ENCODE assay signal across 8 mouse cellular contexts in the genomic region with DNA sequence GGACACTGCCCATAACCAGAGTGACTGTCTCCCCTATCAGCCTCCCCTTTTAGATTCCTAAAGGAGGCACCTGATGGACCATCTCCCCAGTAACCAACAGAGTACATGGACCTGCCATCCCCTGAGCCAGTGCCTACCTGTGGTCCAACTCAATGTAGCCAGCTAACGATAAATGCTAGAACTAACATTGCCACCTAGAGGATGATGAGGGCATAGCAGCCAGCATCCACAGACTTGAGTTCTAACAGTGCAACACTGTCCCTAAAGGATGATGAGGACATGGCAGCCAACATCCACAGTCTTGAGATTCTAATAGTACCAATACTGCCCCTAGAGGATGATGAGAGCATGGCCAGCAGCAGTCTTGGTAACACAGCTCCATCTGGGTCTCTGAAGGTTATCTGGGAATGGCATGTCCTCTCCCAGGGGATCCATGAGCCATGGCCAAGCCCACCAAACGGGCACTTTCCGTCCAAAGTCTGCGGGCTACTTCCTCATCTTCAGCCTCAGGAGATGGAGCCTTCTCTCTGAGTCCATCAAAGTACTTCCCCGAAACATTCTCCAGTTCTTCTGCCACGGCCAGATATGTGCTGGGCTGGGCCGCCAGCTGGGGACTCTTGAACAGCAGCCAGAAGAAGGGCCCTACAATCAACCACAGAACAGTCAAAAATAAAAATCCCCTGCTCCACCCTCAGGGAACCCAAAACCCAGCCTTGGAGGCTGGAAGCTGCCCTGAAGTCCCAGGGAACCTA. TPM values are rescaled to one million over a fixed set of nuclear protein-coding genes. Genes with fewer than 3 reads are reported as not detected.
DNase-seq lines count a peak whose midpoint lies in the region; ATAC-seq lines count a peak whose summit lies in the region.

No protein-coding gene starts in this region.

- 79% methylated on average over 7 of the region's 7 CpGs for WGBS in hindbrain, embryonic 10.5 days
- 68% methylated on average over 7 of the region's 7 CpGs for WGBS in lung, embryonic 15.5 days

- no peak overlapping the region for H3K4me2 ChIP-seq in lung, embryonic 15.5 days

- no peak overlapping the region for H3K9ac ChIP-seq in lung, embryonic 15.5 days

- ATAC-seq in lung, embryonic 15.5 days (ENCODE audit: borderline replicate concordance, extremely low read depth, low FRiP score, low TSS enrichment): peak; percentile 84

- H3K36me3 ChIP-seq in hindbrain, embryonic 10.5 days: peaks cover 85% of the 10 kb centered on the region
- H3K36me3 ChIP-seq in lung, embryonic 15.5 days: peaks cover 59% of the 10 kb centered on the region

- no peaks in the 10 kb centered on the region for H3K27me3 ChIP-seq in hindbrain, embryonic 10.5 days (ENCODE audit: insufficient read depth, poor library complexity, severe bottlenecking)
- H3K27me3 ChIP-seq in lung, embryonic 15.5 days: no peaks in the 10 kb centered on the region

- H3K4me1 ChIP-seq in hindbrain, embryonic 10.5 days (replicated peaks): no peaks in the 10 kb centered on the region
- no peaks in the 10 kb centered on the region for H3K4me1 ChIP-seq in lung, embryonic 15.5 days

- peaks cover under 1% of the 10 kb centered on the region; the same call in 1 of the 2 replicates for H3K9me3 ChIP-seq in hindbrain, embryonic 10.5 days
- no peaks in the 10 kb centered on the region for H3K9me3 ChIP-seq in lung, embryonic 15.5 days

- no peak overlapping the region for H3K4me3 ChIP-seq in hindbrain, embryonic 10.5 days
- no peak overlapping the region for H3K4me3 ChIP-seq in lung, embryonic 15.5 days

- no peak overlapping the region for H3K27ac ChIP-seq in hindbrain, embryonic 10.5 days
- H3K27ac ChIP-seq in lung, embryonic 15.5 days: no peak overlapping the region

- peak; percentile 86 for DNase-seq in Muller cell, postnatal 12 days (ENCODE audit: inconsistent ontology term)
- DNase-seq in cerebellum, adult 9-11 months: peak; percentile 87
- peak; percentile 93 to 98 for DNase-seq in frontal cortex, adult 2 months (ENCODE audit: extremely low spot score in 1 of 2, low spot score in 1 of 2)
- DNase-seq in hindbrain, embryonic 10.5 days (ENCODE audit: low spot score): peak; percentile 86
- peak; percentile 98 for DNase-seq in layer of hippocampus, adult 9-10 months (ENCODE audit: low spot score)
- DNase-seq in ovary, postnatal 14 days (ENCODE audit: low spot score): peak; percentile 81
- peak; percentile 75 to 84 for DNase-seq in thymus, postnatal 10 days (ENCODE audit: low spot score in 2 of 2)

RNA-seq across cellular contexts. Expression of gene Rdh13, which starts 18.1 kb away (rescaled TPM):
- 29.2 and 33.6 TPM in 2 replicates for polyA plus RNA-seq in frontal cortex, adult 2 months (2012; rRNA removed)
- polyA plus RNA-seq in hindbrain, embryonic 10.5 days (2016; fragmentation: Nextera tagmentation; extraction: Ambion mirVana): 30.6 and 34.1 TPM in 2 replicates
- polyA plus RNA-seq in lung, embryonic 15.5 days (2015; fragmentation: Nextera tagmentation; extraction: Ambion mirVana): 20.9 and 22.1 TPM in 2 replicates

RNA-seq across cellular contexts. Expression of gene Gp6, which starts 29.8 kb away (rescaled TPM):
- 0.02 TPM in 1 of 2 replicates, not detected in the other for polyA plus RNA-seq in frontal cortex, adult 2 months (2012; rRNA removed)
- 0.10 and 0.50 TPM in 2 replicates for polyA plus RNA-seq in hindbrain, embryonic 10.5 days (2016; fragmentation: Nextera tagmentation; extraction: Ambion mirVana)
- 0.78 and 0.80 TPM in 2 replicates for polyA plus RNA-seq in lung, embryonic 15.5 days (2015; fragmentation: Nextera tagmentation; extraction: Ambion mirVana)

RNA-seq across cellular contexts. Expression of gene Eps8l1, which starts 33.1 kb away (rescaled TPM):
- polyA plus RNA-seq in frontal cortex, adult 2 months (2012; rRNA removed): 8.2 and 27.7 TPM in 2 replicates
- polyA plus RNA-seq in hindbrain, embryonic 10.5 days (2016; fragmentation: Nextera tagmentation; extraction: Ambion mirVana): 2.8 and 5.4 TPM in 2 replicates
- polyA plus RNA-seq in lung, embryonic 15.5 days (2015; fragmentation: Nextera tagmentation; extraction: Ambion mirVana): 14.1 and 15.5 TPM in 2 replicates
